Mouse (Mus musculus): Measurements from ENCODE around the gene Tspan33. TPM values are rescaled to one million over a fixed set of nuclear protein-coding genes. Genes with fewer than 3 reads are reported as not detected.

Tspan33 gene
- polyA plus RNA-seq, 1 experiment from 2014 or later = 10.1 TPM

- H3K9ac ChIP-seq (ENCODE audit: low read depth, low read length) = no peak overlapping the region
Observed at GRCm38 (mm10) chr6:29711318-29711717, 17.3 kb downstream of the Tspan33 start.

GRCm38 (mm10) chr6:29712011-29712584, 18.1 kb downstream of the Tspan33 start:
- H3K36me3 ChIP-seq (ENCODE audit: control insufficient read depth, insufficient read depth, low read length) = no peaks in the 10 kb centered on the region
- no peak overlapping the region for H3K27ac ChIP-seq (ENCODE audit: low read length)
- 39% methylated on average over 3 of the region's 3 CpGs for WGBS
- no peaks in the 10 kb centered on the region for H3K9me3 ChIP-seq (replicated peaks; ENCODE audit: control insufficient read depth, low read length, poor library complexity, severe bottlenecking)
- H3K4me3 ChIP-seq (ENCODE audit: low read depth, low read length) = no peak overlapping the region
- no peak overlapping the region for H3K4me2 ChIP-seq (ENCODE audit: low read length)
- H3K4me1 ChIP-seq (ENCODE audit: control insufficient read depth, insufficient read depth, low read length) = no peaks in the 10 kb centered on the region; the same call in 1 of the 2 replicates
- H3K9ac ChIP-seq (ENCODE audit: low read depth, low read length) = no peak overlapping the region
- 0 out of 2 replicates have a peak, but pooled peaks have one; percentile 47 for ATAC-seq
- H3K27me3 ChIP-seq (ENCODE audit: control insufficient read depth, insufficient read depth, low read depth, low read length) = no peaks in the 10 kb centered on the region

More at GRCm38 (mm10) chr6:29711318-29711717, 17.3 kb downstream of the Tspan33 start:
- H3K27me3 ChIP-seq (ENCODE audit: control insufficient read depth, insufficient read depth, low read depth, low read length) = no peaks in the 10 kb centered on the region
- no peaks in the 10 kb centered on the region; the same call in 1 of the 2 replicates for H3K4me1 ChIP-seq (ENCODE audit: control insufficient read depth, insufficient read depth, low read length)
- no peak overlapping the region for H3K4me3 ChIP-seq (ENCODE audit: low read depth, low read length)
- 71% methylated on average over 3 of the region's 3 CpGs for WGBS
- H3K9me3 ChIP-seq (replicated peaks; ENCODE audit: control insufficient read depth, low read length, poor library complexity, severe bottlenecking) = no peaks in the 10 kb centered on the region
- no peaks in the 10 kb centered on the region for H3K36me3 ChIP-seq (ENCODE audit: control insufficient read depth, insufficient read depth, low read length)
- no peak overlapping the region for H3K27ac ChIP-seq (ENCODE audit: low read length)
- no peak for ATAC-seq
- H3K4me2 ChIP-seq (ENCODE audit: low read length) = no peak overlapping the region

- H3K4me3 ChIP-seq (ENCODE audit: low read depth, low read length) = no peak overlapping the region
- H3K36me3 ChIP-seq (ENCODE audit: control insufficient read depth, insufficient read depth, low read length) = no peaks in the 10 kb centered on the region
- H3K27ac ChIP-seq (ENCODE audit: low read length) = no peak overlapping the region
- no peaks in the 10 kb centered on the region for H3K9me3 ChIP-seq (replicated peaks; ENCODE audit: control insufficient read depth, low read length, poor library complexity, severe bottlenecking)
- no peaks in the 10 kb centered on the region for H3K27me3 ChIP-seq (ENCODE audit: control insufficient read depth, insufficient read depth, low read depth, low read length)
- 74% methylated on average over 10 of the region's 10 CpGs for WGBS
- no peak overlapping the region for H3K4me2 ChIP-seq (ENCODE audit: low read length)
- ATAC-seq = no peak
- H3K9ac ChIP-seq (ENCODE audit: low read depth, low read length) = no peak overlapping the region
- peaks cover 16% of the 10 kb centered on the region for H3K4me1 ChIP-seq (ENCODE audit: control insufficient read depth, insufficient read depth, low read length)
Observed at GRCm38 (mm10) chr6:29716624-29717365, 22.8 kb downstream of the Tspan33 start.

- peak overlapping the region; percentile 35; the same call in 1 of the 2 replicates for H3K27ac ChIP-seq (ENCODE audit: low read length)
- H3K27me3 ChIP-seq (ENCODE audit: control insufficient read depth, insufficient read depth, low read depth, low read length) = no peaks in the 10 kb centered on the region
- H3K9ac ChIP-seq (ENCODE audit: low read depth, low read length) = peak overlapping the region; percentile 32
- H3K9me3 ChIP-seq (replicated peaks; ENCODE audit: control insufficient read depth, low read length, poor library complexity, severe bottlenecking) = no peaks in the 10 kb centered on the region
- no peaks in the 10 kb centered on the region for H3K36me3 ChIP-seq (ENCODE audit: control insufficient read depth, insufficient read depth, low read length)
- WGBS = 49% methylated on average over 10 of the region's 10 CpGs
- ATAC-seq = no peak
- no peak overlapping the region for H3K4me3 ChIP-seq (ENCODE audit: low read depth, low read length)
- peaks cover 16% of the 10 kb centered on the region for H3K4me1 ChIP-seq (ENCODE audit: control insufficient read depth, insufficient read depth, low read length)
- peak overlapping the region; percentile 57 for H3K4me2 ChIP-seq (ENCODE audit: low read length)
Observed at GRCm38 (mm10) chr6:29717541-29717940, 23.5 kb downstream of the Tspan33 start.

- H3K4me1 ChIP-seq (ENCODE audit: control insufficient read depth, insufficient read depth, low read length) = peaks cover 16% of the 10 kb centered on the region
- peak overlapping the region; percentile 7; the same call in 1 of the 2 replicates for H3K4me3 ChIP-seq (ENCODE audit: low read depth, low read length)
- no peaks in the 10 kb centered on the region for H3K9me3 ChIP-seq (replicated peaks; ENCODE audit: control insufficient read depth, low read length, poor library complexity, severe bottlenecking)
- peak overlapping the region; percentile 57 for H3K4me2 ChIP-seq (ENCODE audit: low read length)
- H3K27me3 ChIP-seq (ENCODE audit: control insufficient read depth, insufficient read depth, low read depth, low read length) = no peaks in the 10 kb centered on the region
- no peaks in the 10 kb centered on the region for H3K36me3 ChIP-seq (ENCODE audit: control insufficient read depth, insufficient read depth, low read length)
- peak; percentile 84 for ATAC-seq
- WGBS = 16% methylated on average over 14 of the region's 14 CpGs
- peak overlapping the region; percentile 35; the same call in 1 of the 2 replicates for H3K27ac ChIP-seq (ENCODE audit: low read length)
- H3K9ac ChIP-seq (ENCODE audit: low read depth, low read length) = peak overlapping the region; percentile 32
Observed at GRCm38 (mm10) chr6:29717952-29718521, 24.0 kb downstream of the Tspan33 start.

GRCm38 (mm10) chr6:29718894-29719329, 24.9 kb downstream of the Tspan33 start:
- peak; percentile 54; the same call in 1 of the 2 replicates for ATAC-seq
- peak overlapping the region; percentile 30 for H3K27ac ChIP-seq (ENCODE audit: low read length)
- WGBS = 2% methylated on average over 15 of the region's 15 CpGs

GRCm38 (mm10) chr6:29721890-29722289, 27.9 kb downstream of the Tspan33 start:
- H3K4me1 ChIP-seq (ENCODE audit: control insufficient read depth, insufficient read depth, low read length) = peaks cover 16% of the 10 kb centered on the region
- H3K27ac ChIP-seq (ENCODE audit: low read length) = no peak overlapping the region
- 82% methylated on average over 2 of the region's 2 CpGs for WGBS
- no peaks in the 10 kb centered on the region for H3K36me3 ChIP-seq (ENCODE audit: control insufficient read depth, insufficient read depth, low read length)
- H3K4me2 ChIP-seq (ENCODE audit: low read length) = no peak overlapping the region
- no peaks in the 10 kb centered on the region for H3K27me3 ChIP-seq (ENCODE audit: control insufficient read depth, insufficient read depth, low read depth, low read length)
- H3K4me3 ChIP-seq (ENCODE audit: low read depth, low read length) = no peak overlapping the region
- H3K9me3 ChIP-seq (replicated peaks; ENCODE audit: control insufficient read depth, low read length, poor library complexity, severe bottlenecking) = no peaks in the 10 kb centered on the region
- no peak overlapping the region for H3K9ac ChIP-seq (ENCODE audit: low read depth, low read length)
- no peak for ATAC-seq

More at GRCm38 (mm10) chr6:29718894-29719329, 24.9 kb downstream of the Tspan33 start:
- Histone ChIP-seq H3K36me3 (ENCODE audit: control insufficient read depth, insufficient read depth, low read length) (no peaks in the 10 kb centered on the region), H3K4me3 (ENCODE audit: low read depth, low read length) (peak overlapping the region; percentile 28), H3K27me3 (ENCODE audit: control insufficient read depth, insufficient read depth, low read depth, low read length) (no peaks in the 10 kb centered on the region), H3K4me2 (ENCODE audit: low read length) (peak overlapping the region; percentile 57), H3K4me1 (ENCODE audit: control insufficient read depth, insufficient read depth, low read length) (peaks cover 16% of the 10 kb centered on the region), H3K9ac (ENCODE audit: low read depth, low read length) (peak overlapping the region; percentile 0; the same call in 1 of the 2 replicates), H3K9me3 (replicated peaks; ENCODE audit: control insufficient read depth, low read length, poor library complexity, severe bottlenecking) (no peaks in the 10 kb centered on the region)

GRCm38 (mm10) chr6:29726576-29727200, 32.7 kb downstream of the Tspan33 start:
- 77% methylated on average over 1 of the region's 1 CpGs for WGBS

More at GRCm38 (mm10) chr6:29726576-29727200, 32.7 kb downstream of the Tspan33 start:
- no peak overlapping the region for H3K9ac ChIP-seq (ENCODE audit: low read depth, low read length)
- no peak overlapping the region for H3K4me3 ChIP-seq (ENCODE audit: low read depth, low read length)
- no peak overlapping the region for H3K27ac ChIP-seq (ENCODE audit: low read length)
- no peaks in the 10 kb centered on the region for H3K27me3 ChIP-seq (ENCODE audit: control insufficient read depth, insufficient read depth, low read depth, low read length)
- no peaks in the 10 kb centered on the region for H3K36me3 ChIP-seq (ENCODE audit: control insufficient read depth, insufficient read depth, low read length)
- no peak overlapping the region for H3K4me2 ChIP-seq (ENCODE audit: low read length)
- no peaks in the 10 kb centered on the region for H3K4me1 ChIP-seq (ENCODE audit: control insufficient read depth, insufficient read depth, low read length)
- no peaks in the 10 kb centered on the region for H3K9me3 ChIP-seq (replicated peaks; ENCODE audit: control insufficient read depth, low read length, poor library complexity, severe bottlenecking)
- ATAC-seq = no peak

All from midbrain, embryonic 16.5 days (tissue).